Mouse (Mus musculus) neural tube, postnatal 0 days (tissue): ENCODE data around the gene Gm44579. TPM values are rescaled to one million over a fixed set of nuclear protein-coding genes. Genes with fewer than 3 reads are reported as not detected.

Experiments used
- polyA plus RNA-seq: library from polyadenylated mRNA; unstranded; fragments of >200 nt; fragmentation: Nextera tagmentation; extraction: Ambion mirVana; gene quantifications from 2 replicates; pipeline ENCODE4 v1.2.1, GENCODE M21; 2015

Gene Gm44579
- polyA plus RNA-seq = 0.45 TPM in 1 of 2 replicates, not detected in the other

DNA sequence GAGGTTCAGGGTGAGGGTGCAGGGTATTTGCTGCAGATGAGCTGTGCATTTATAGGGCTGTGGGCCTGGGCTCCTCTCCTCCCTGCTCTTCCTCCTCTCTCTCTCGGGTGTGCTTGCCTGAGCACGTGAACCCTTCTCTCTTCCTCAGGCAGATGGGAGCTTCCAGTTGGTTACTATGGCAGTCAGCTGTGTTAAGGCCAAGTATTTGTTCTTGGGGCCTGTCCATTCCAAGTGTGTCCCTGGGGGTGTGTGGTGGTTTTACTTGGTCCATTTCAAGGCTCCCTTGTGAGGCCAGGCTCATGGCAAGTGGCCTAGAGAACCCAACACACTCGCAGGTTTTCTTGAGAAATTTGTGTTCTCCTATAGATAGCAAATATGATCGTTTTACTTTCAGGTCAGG is at the start of gene Gm44579, which contains the start of gene Olfr287:
Gene Gm44579, minus strand, starts transcription at position 101 of the 400 bp plus-strand sequence.
Gene Olfr287, minus strand, starts transcription at position 180 of the 400 bp plus-strand sequence.

DNA sequence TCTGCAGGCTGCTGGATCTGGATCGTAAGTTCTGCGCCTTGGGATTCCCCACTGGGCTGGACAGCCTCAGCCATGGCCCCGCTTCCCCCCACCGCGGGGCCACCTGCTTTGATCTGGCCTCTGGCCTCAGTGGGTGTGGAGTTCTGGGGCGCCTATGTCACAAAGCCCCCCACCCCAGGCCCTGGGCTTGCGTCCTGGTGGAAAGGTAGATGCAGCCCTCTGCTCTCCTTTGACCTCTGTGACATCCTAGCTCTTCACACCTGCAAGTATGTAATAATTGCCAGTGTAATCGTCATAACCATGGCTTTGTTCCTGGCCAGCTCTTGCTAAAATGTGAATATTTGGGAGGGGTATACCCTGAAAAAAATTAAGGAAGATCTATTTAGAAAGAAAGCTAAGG is 36.4 kb upstream of the Gm44579 start, which contains the start of gene H1fnt:
Gene H1fnt, minus strand, starts transcription at position 101 of the 400 bp plus-strand sequence.

DNA sequence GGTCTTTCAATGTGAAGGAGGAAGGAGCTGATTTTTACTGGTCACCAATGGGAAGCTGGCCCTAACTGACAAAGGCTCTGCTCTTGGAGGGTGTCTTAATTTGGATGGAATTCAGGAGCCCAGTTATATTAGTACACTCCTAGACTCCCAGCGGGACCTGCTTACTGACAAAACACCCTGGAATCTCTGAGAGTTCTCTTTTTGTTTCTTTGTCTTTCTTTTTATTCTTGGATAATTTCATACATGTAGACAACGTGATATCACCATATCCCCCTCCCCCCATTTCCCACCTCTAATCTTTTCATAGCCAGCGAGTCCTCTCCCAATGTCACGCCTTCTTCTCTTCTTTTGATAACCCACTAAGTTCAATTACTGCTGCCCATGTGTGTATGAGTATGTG is 13.6 kb upstream of the Gm44579 start, which contains the start of gene Olfr286:
Gene Olfr286, minus strand, starts transcription at position 101 of the 400 bp plus-strand sequence.

DNA sequence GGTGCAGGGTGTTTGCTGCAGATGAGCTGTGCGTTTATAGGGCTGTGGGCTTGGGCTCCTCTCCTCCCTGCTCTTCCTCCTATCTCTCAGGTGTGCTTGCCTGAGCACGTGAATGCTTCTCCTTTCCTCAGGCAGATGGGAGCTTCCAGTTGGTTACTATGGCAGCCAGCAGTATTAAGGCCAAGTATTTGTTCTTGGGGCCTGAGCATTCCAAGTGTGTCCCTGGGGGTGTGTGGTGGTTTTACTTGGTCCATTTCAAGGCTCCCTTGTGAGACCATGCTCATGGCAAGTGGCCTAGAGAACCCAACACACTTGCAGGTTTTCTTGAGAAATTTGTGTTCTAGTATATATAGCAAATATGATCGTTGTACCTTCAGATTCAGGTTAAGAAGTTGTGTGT is 25.3 kb downstream of the Gm44579 start, which contains the start of gene Olfr288:
Gene Olfr288, minus strand, starts transcription at position 101 of the 400 bp plus-strand sequence.

DNA sequence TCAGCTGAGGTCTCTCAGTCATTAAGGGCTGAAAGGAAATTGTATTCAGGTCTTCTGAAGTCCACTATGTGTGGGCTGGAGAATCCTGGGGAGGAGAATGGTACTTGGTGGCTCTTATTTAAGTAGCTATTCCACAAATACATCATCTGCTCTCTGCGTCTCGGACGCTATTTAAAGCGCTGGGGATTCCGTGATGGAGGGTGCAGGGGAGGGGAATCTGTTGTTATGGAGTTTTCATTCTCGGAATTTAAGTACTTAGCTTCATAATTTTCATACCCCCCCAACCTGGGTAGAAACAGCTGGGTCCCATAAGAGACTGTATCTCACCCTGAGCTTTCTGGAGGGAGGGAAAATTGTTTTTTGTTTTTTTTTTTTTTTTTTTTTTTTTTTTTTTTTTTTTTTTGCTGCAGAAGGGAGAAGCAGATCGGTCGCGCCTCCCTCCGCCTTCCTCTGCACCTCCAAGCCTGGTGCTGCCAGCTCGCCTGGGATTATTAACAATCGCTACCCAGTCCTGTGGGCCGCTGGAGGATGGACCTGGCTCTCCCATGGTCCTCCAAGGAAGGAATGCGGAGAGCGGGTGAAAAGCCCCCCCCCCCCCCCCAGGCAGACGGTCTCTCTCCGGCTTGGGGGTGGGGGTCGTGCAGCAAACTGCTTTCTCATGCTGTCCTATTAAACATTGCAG is 53.7 kb downstream of the Gm44579 start, which contains the start of gene Ccdc184:
Gene Ccdc184, plus strand, starts transcription at position 196 of the 682 bp plus-strand sequence.

DNA sequence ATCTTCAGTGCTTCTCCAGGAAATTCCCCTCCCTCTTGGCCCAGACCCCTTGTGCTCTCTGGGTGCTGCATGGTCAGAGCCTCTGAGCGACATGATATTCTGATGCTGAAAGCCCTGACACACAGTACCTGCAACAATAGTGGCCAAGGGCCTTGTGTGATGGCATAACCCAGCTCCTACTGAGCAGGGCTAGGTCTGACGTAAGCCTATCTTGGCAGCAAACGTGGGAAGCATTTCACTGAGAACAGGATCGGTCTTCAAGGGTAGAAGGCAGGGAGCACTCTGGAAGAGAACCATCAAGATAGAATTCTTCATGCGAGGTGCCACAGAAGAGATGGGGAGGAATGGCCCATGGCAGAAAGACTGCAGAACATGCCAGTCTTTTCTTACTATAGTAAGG is 55.3 kb downstream of the Gm44579 start, which contains the start of gene Asb8:
Gene Asb8, minus strand, starts transcription at position 101 of the 400 bp plus-strand sequence.

Other genes with a start within 250 kb of the Gm44579 start
- gene Col2a1, start 216.3 kb downstream of the Gm44579 start, polyA plus RNA-seq = 2.6 and 4.1 TPM in 2 replicates
- gene Pfkm, start 128.4 kb downstream of the Gm44579 start, polyA plus RNA-seq = 93.8 and 101 TPM in 2 replicates
- gene Senp1, start 127.2 kb downstream of the Gm44579 start, polyA plus RNA-seq = 12.5 and 13.7 TPM in 2 replicates
- 58.5 and 60.2 TPM in 2 replicates for gene Asb8, start 55.4 kb downstream of the Gm44579 start, polyA plus RNA-seq
- gene Ccdc184, start 53.8 kb downstream of the Gm44579 start, polyA plus RNA-seq = 106 and 120 TPM in 2 replicates
- 0.36 TPM in 1 of 2 replicates, not detected in the other for gene Olfr288, start 25.4 kb downstream of the Gm44579 start, polyA plus RNA-seq
- gene Olfr287, start 79 bp upstream of the Gm44579 start, polyA plus RNA-seq = 6.5 TPM in 2 replicates
- not detected in 2 replicates for gene Olfr286, start 13.5 kb upstream of the Gm44579 start, polyA plus RNA-seq
- not detected in 2 replicates for gene H1fnt, start 36.3 kb upstream of the Gm44579 start, polyA plus RNA-seq
- gene Zfp641, start 75.2 kb upstream of the Gm44579 start, polyA plus RNA-seq = 8.0 and 9.8 TPM in 2 replicates
- gene Olfr285, start 96.4 kb upstream of the Gm44579 start, polyA plus RNA-seq = not detected in 2 replicates
- gene Olfr284, start 120.0 kb upstream of the Gm44579 start, polyA plus RNA-seq = not detected in 2 replicates
- not detected in 2 replicates for gene Olfr283, start 160.0 kb upstream of the Gm44579 start, polyA plus RNA-seq
- gene Olfr282, start 210.2 kb upstream of the Gm44579 start, polyA plus RNA-seq = not detected in 2 replicates
- gene Olfr281, start 231.6 kb upstream of the Gm44579 start, polyA plus RNA-seq = 0.14 TPM in 1 of 2 replicates, not detected in the other
- not detected in 2 replicates for gene OR5BS1P, start 248.9 kb upstream of the Gm44579 start, polyA plus RNA-seq